ENCODE assay signal across 19 mouse cellular contexts in the genomic region with DNA sequence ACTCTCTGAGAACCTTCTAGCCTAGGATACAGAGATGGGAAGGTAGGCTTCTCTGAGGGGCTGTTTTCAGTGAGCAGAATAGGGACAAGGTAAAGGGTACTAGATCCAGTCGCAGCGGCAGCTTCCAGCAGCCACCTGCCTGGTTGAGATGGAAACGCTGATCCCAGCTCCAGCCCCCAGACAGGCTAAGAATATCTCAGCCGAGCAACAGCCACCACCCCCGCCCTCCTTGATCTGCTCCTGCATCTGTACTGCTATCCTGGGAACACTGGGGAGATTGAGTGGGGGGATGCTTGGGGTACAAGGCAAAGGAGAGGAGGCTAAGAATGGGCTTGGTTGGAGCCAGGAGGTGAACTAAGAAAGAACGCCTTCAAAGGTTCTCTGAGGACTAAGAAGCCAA. TPM values are rescaled to one million over a fixed set of nuclear protein-coding genes. Genes with fewer than 3 reads are reported as not detected.
A peak's percentile ranks its signal among the peaks of the same experiment; 100 is the strongest.
DNase-seq lines count a peak whose midpoint lies in the region; ATAC-seq lines count a peak whose summit lies in the region.
"Had no signal": no experiment of that assay in that cellular context is flagged by ENCODE, and none has a peak within 500 bp of the region (broad histone marks: within the 10 kb centered on the region; RNA-seq: fewer than 3 reads in every experiment).

No protein-coding gene starts in this region.

- H3K4me1 ChIP-seq in hindbrain, embryonic 10.5 days (replicated peaks) = peaks cover 56% of the 10 kb centered on the region
- H3K4me1 ChIP-seq in hindbrain, embryonic 14.5 days (replicated peaks; ENCODE audit: control insufficient read depth, insufficient read depth, low read length) = peaks cover 9% of the 10 kb centered on the region
- H3K4me1 ChIP-seq in kidney, embryonic 15.5 days = peaks cover 13% of the 10 kb centered on the region

- H3K9ac ChIP-seq in hindbrain, embryonic 14.5 days = no peak overlapping the region
- H3K9ac ChIP-seq in kidney, embryonic 15.5 days = no peak overlapping the region
- H3K9ac ChIP-seq: forebrain, embryonic 15.5 days; liver, embryonic 13.5 days; stomach, embryonic 15.5 days had no signal

- H3K36me3 ChIP-seq in hindbrain, embryonic 10.5 days = no peaks in the 10 kb centered on the region
- no peaks in the 10 kb centered on the region for H3K36me3 ChIP-seq in hindbrain, embryonic 14.5 days (replicated peaks; ENCODE audit: control insufficient read depth, insufficient read depth)
- H3K36me3 ChIP-seq in kidney, embryonic 15.5 days = no peaks in the 10 kb centered on the region
- H3K36me3 ChIP-seq: forebrain, embryonic 15.5 days; limb, embryonic 10.5 days; liver, embryonic 13.5 days; stomach, embryonic 15.5 days had no signal

- WGBS in hindbrain, embryonic 10.5 days = 28% methylated on average over 6 of the region's 6 CpGs
- WGBS in hindbrain, embryonic 14.5 days = 33% methylated on average over 6 of the region's 6 CpGs
- WGBS in kidney, embryonic 15.5 days = 32% methylated on average over 6 of the region's 6 CpGs

- no peaks in the 10 kb centered on the region for H3K9me3 ChIP-seq in hindbrain, embryonic 10.5 days
- H3K9me3 ChIP-seq in hindbrain, embryonic 14.5 days (ENCODE audit: control insufficient read depth, low read length) = no peaks in the 10 kb centered on the region
- H3K9me3 ChIP-seq in kidney, embryonic 15.5 days (replicated peaks) = no peaks in the 10 kb centered on the region
- H3K9me3 ChIP-seq: forebrain, embryonic 15.5 days; limb, embryonic 10.5 days; liver, embryonic 13.5 days; stomach, embryonic 15.5 days had no signal

- H3K27me3 ChIP-seq in hindbrain, embryonic 10.5 days (ENCODE audit: insufficient read depth, poor library complexity, severe bottlenecking) = peaks cover 57% of the 10 kb centered on the region
- no peaks in the 10 kb centered on the region for H3K27me3 ChIP-seq in hindbrain, embryonic 14.5 days (ENCODE audit: control insufficient read depth, insufficient read depth, low read length)
- peaks cover 80% of the 10 kb centered on the region for H3K27me3 ChIP-seq in kidney, embryonic 15.5 days

- no peak overlapping the region for H3K4me3 ChIP-seq in hindbrain, embryonic 10.5 days
- no peak overlapping the region for H3K4me3 ChIP-seq in hindbrain, embryonic 14.5 days (replicated peaks; ENCODE audit: low read length)
- no peak overlapping the region for H3K4me3 ChIP-seq in kidney, embryonic 15.5 days (replicated peaks)
- H3K4me3 ChIP-seq: forebrain, embryonic 15.5 days; limb, embryonic 10.5 days; liver, embryonic 13.5 days; stomach, embryonic 15.5 days had no signal

- no peak for ATAC-seq in hindbrain, embryonic 14.5 days (ENCODE audit: low FRiP score)
- ATAC-seq in kidney, embryonic 15.5 days (replicated peaks; ENCODE audit: low FRiP score) = no peak
- ATAC-seq: forebrain, embryonic 15.5 days had no signal

- H3K4me2 ChIP-seq in hindbrain, embryonic 14.5 days (replicated peaks) = no peak overlapping the region
- no peak overlapping the region for H3K4me2 ChIP-seq in kidney, embryonic 15.5 days
- H3K4me2 ChIP-seq: forebrain, embryonic 15.5 days; liver, embryonic 13.5 days; stomach, embryonic 15.5 days had no signal

- H3K27ac ChIP-seq in hindbrain, embryonic 10.5 days = peak overlapping the region; percentile 31; the same call in 1 of the 2 replicates
- H3K27ac ChIP-seq in hindbrain, embryonic 14.5 days = no peak overlapping the region
- H3K27ac ChIP-seq in kidney, embryonic 15.5 days = no peak overlapping the region
- H3K27ac ChIP-seq: forebrain, embryonic 15.5 days; limb, embryonic 10.5 days; liver, embryonic 13.5 days; stomach, embryonic 15.5 days had no signal

- DNase-seq in hindbrain, embryonic 10.5 days (ENCODE audit: low spot score) = no peak
- no peak for DNase-seq in hindbrain, embryonic 14.5 days (ENCODE audit: low spot score)
- DNase-seq in brain, adult 2 months (ENCODE audit: low read depth, low spot score) = peak; percentile 95
- DNase-seq in layer of hippocampus, adult 9-11 months = peak; percentile 80
- DNase-seq in right cerebral cortex, adult 18-20 months = peak; percentile 92
- DNase-seq in heart, adult 9 months (ENCODE audit: low spot score in 2 of 2) = no peak
- no peak for DNase-seq in kidney, postnatal 14 days
- DNase-seq: cerebellum, adult 8-10 months; embryo, embryonic 11 days; heart, adult 18-20 months; kidney, adult 9 months; liver, embryonic 13.5 days; lung, postnatal 14 days had no signal

RNA-seq across cellular contexts. Expression of a gene that starts 4.5 kb away (rescaled TPM):
- polyA plus RNA-seq in hindbrain, embryonic 10.5 days (2016; fragmentation: Nextera tagmentation; extraction: Ambion mirVana) = 0.96 and 2.6 TPM in 2 replicates
- 23.3 and 27.4 TPM in 2 replicates for polyA plus RNA-seq in hindbrain, embryonic 14.5 days (2014; fragmentation: Nextera tagmentation; extraction: Ambion mirVana)
- 0.05 TPM in 1 of 2 replicates, not detected in the other for polyA plus RNA-seq in kidney, embryonic 15.5 days (2015; fragmentation: Nextera tagmentation; extraction: Ambion mirVana)
- polyA plus RNA-seq: heart, postnatal 0 days; limb, embryonic 10.5 days; liver, embryonic 13.5 days had no signal

RNA-seq across cellular contexts. Expression of a gene that starts 35.0 kb away (rescaled TPM):
- polyA plus RNA-seq in hindbrain, embryonic 10.5 days (2016; fragmentation: Nextera tagmentation; extraction: Ambion mirVana) = 0.25 and 0.89 TPM in 2 replicates
- polyA plus RNA-seq in hindbrain, embryonic 14.5 days (2014; fragmentation: Nextera tagmentation; extraction: Ambion mirVana) = 5.2 and 5.8 TPM in 2 replicates
- polyA plus RNA-seq in kidney, embryonic 15.5 days (2015; fragmentation: Nextera tagmentation; extraction: Ambion mirVana) = 0.53 and 0.67 TPM in 2 replicates
- polyA plus RNA-seq: limb, embryonic 10.5 days; neural tube, embryonic 14.5 days had no signal

RNA-seq across cellular contexts. Expression of a gene that starts 42.7 kb away (rescaled TPM):
- not detected in 2 replicates for polyA plus RNA-seq in hindbrain, embryonic 10.5 days (2016; fragmentation: Nextera tagmentation; extraction: Ambion mirVana)
- polyA plus RNA-seq in hindbrain, embryonic 14.5 days (2014; fragmentation: Nextera tagmentation; extraction: Ambion mirVana) = 2.0 and 2.1 TPM in 2 replicates
- not detected in 2 replicates for polyA plus RNA-seq in kidney, embryonic 15.5 days (2015; fragmentation: Nextera tagmentation; extraction: Ambion mirVana)
- polyA plus RNA-seq: forebrain, embryonic 15.5 days; heart, postnatal 0 days; limb, embryonic 10.5 days; liver, embryonic 13.5 days had no signal

RNA-seq across cellular contexts. Expression of a gene that starts 58.9 kb away (rescaled TPM):
- 0.87 and 1.6 TPM in 2 replicates for polyA plus RNA-seq in hindbrain, embryonic 10.5 days (2016; fragmentation: Nextera tagmentation; extraction: Ambion mirVana)
- polyA plus RNA-seq in hindbrain, embryonic 14.5 days (2014; fragmentation: Nextera tagmentation; extraction: Ambion mirVana) = 0.13 and 0.21 TPM in 2 replicates
- polyA plus RNA-seq in kidney, embryonic 15.5 days (2015; fragmentation: Nextera tagmentation; extraction: Ambion mirVana) = 0.43 and 0.89 TPM in 2 replicates
- polyA plus RNA-seq: heart, postnatal 0 days; liver, embryonic 13.5 days; neural tube, embryonic 14.5 days had no signal

Comparison
In these comparisons a context has a peak if more than half of its experiments do, and no peak if none do; other contexts are left out.
1. DNase-seq: peak in brain, adult 2 months (single experiment), layer of hippocampus, adult 9-11 months (single experiment) and right cerebral cortex, adult 18-20 months (single experiment); none in hindbrain, embryonic 10.5 days (single experiment), hindbrain, embryonic 14.5 days (single experiment), heart, adult 9 months (0 of 2) and kidney, postnatal 14 days (single experiment).